Comparison of ENCODE assay signal across 11 mouse cellular contexts in genomic region chr14:9606584-9607377, GRCm38 (mm10).
A peak's percentile ranks its signal among the peaks of the same experiment; 100 is the strongest.
DNase-seq lines count a peak whose midpoint lies in the region; ATAC-seq lines count a peak whose summit lies in the region.
"Had no signal": no experiment of that assay in that cellular context is flagged by ENCODE, and none has a peak within 500 bp of the region (broad histone marks: within the 10 kb centered on the region; RNA-seq: fewer than 3 reads in every experiment).

No protein-coding gene starts in this region.

- no peak overlapping the region for H3K4me3 ChIP-seq in liver, embryonic 13.5 days (replicated peaks)
- H3K4me3 ChIP-seq in intestine, embryonic 16.5 days (ENCODE audit: low read length) = no peak overlapping the region
- H3K4me3 ChIP-seq: embryonic facial prominence, embryonic 12.5 days had no signal

- DNase-seq in layer of hippocampus, adult 11-12 months (ENCODE audit: low spot score) = peak; percentile 12
- DNase-seq in layer of hippocampus, adult 9-11 months = no peak
- no peak for DNase-seq in liver, embryonic 13.5 days
- DNase-seq in right cerebral cortex, postnatal 10 days (ENCODE audit: low spot score in 2 of 2) = peak; percentile 70
- DNase-seq in testis, postnatal 10 days (ENCODE audit: low spot score) = no peak
- DNase-seq: heart, adult 18-20 months had no signal

- no peaks in the 10 kb centered on the region for H3K36me3 ChIP-seq in liver, embryonic 13.5 days
- H3K36me3 ChIP-seq in intestine, embryonic 16.5 days (ENCODE audit: control insufficient read depth, insufficient read depth, low read length) = no peaks in the 10 kb centered on the region
- H3K36me3 ChIP-seq: embryonic facial prominence, embryonic 12.5 days had no signal

- 61% methylated on average over 12 of the region's 12 CpGs for WGBS in liver, embryonic 13.5 days (ENCODE audit: insufficient replicate concordance)
- WGBS in intestine, embryonic 16.5 days = 40% methylated on average over 12 of the region's 12 CpGs

- H3K27ac ChIP-seq in liver, embryonic 13.5 days = no peak overlapping the region
- no peak overlapping the region for H3K27ac ChIP-seq in intestine, embryonic 16.5 days (ENCODE audit: low read length)
- H3K27ac ChIP-seq: embryonic facial prominence, embryonic 12.5 days; kidney, postnatal 0 days had no signal

- no peak overlapping the region for H3K4me2 ChIP-seq in liver, embryonic 13.5 days
- no peak overlapping the region for H3K4me2 ChIP-seq in intestine, embryonic 16.5 days (ENCODE audit: low read depth, low read length)
- H3K4me2 ChIP-seq: embryonic facial prominence, embryonic 12.5 days had no signal

- ATAC-seq in frontal cortex, adult (ENCODE audit: low TSS enrichment) = peak; percentile 90
- ATAC-seq in liver, embryonic 13.5 days (ENCODE audit: low read depth) = peak; percentile 66
- no peak for ATAC-seq in intestine, embryonic 16.5 days
- ATAC-seq in monocyte, adult 5-6 weeks (replicated peaks; ENCODE audit: insufficient number of reproducible peaks, low FRiP score, low TSS enrichment, poor library complexity, severe bottlenecking) = no peak

- 0 out of 2 replicates have a peak, but pooled peaks cover 3% of the 10 kb centered on the region for H3K4me1 ChIP-seq in liver, embryonic 13.5 days (replicated peaks)
- no peaks in the 10 kb centered on the region for H3K4me1 ChIP-seq in intestine, embryonic 16.5 days (ENCODE audit: control insufficient read depth, insufficient read depth, low read length)
- H3K4me1 ChIP-seq: embryonic facial prominence, embryonic 12.5 days had no signal

- H3K27me3 ChIP-seq in liver, embryonic 13.5 days = no peaks in the 10 kb centered on the region
- H3K27me3 ChIP-seq in intestine, embryonic 16.5 days (replicated peaks; ENCODE audit: control insufficient read depth, insufficient read depth, low read length) = no peaks in the 10 kb centered on the region
- H3K27me3 ChIP-seq: embryonic facial prominence, embryonic 12.5 days had no signal

- H3K9ac ChIP-seq in liver, embryonic 13.5 days = no peak overlapping the region
- H3K9ac ChIP-seq in intestine, embryonic 16.5 days (ENCODE audit: low read depth, low read length) = no peak overlapping the region
- H3K9ac ChIP-seq: embryonic facial prominence, embryonic 12.5 days had no signal

- no peaks in the 10 kb centered on the region for H3K9me3 ChIP-seq in liver, embryonic 13.5 days (replicated peaks)
- H3K9me3 ChIP-seq in intestine, embryonic 16.5 days (ENCODE audit: control insufficient read depth, low read length) = no peaks in the 10 kb centered on the region
- H3K9me3 ChIP-seq: embryonic facial prominence, embryonic 12.5 days had no signal

Comparison
In these comparisons a context has a peak if more than half of its experiments do, and no peak if none do; other contexts are left out.
1. DNase-seq: peak in layer of hippocampus, adult 11-12 months (single experiment) and right cerebral cortex, postnatal 10 days (2 of 2); none in layer of hippocampus, adult 9-11 months (single experiment), liver, embryonic 13.5 days (single experiment) and testis, postnatal 10 days (single experiment).
2. ATAC-seq: peak in frontal cortex, adult (single experiment) and liver, embryonic 13.5 days (single experiment); none in intestine, embryonic 16.5 days (single experiment) and monocyte, adult 5-6 weeks (single experiment).